Mouse (Mus musculus) ES-E14 (cell line): ENCODE results near the gene Rnf144b.

Source experiments
- HCFC1 ChIP-seq: IDR thresholded peaks from 2 replicates; pipeline ENCODE4 v1.6.1; 2012; ENCODE audit warnings: low read length, inconsistent platforms, borderline replicate concordance; ENCODE audit not compliant: insufficient read depth
- MAFK ChIP-seq: IDR thresholded peaks from 2 replicates; pipeline ENCODE4 v1.6.1; 2014; ENCODE audit warnings: mild to moderate bottlenecking, low read depth, low read length, inconsistent platforms; ENCODE audit not compliant: insufficient read depth
- ZNF384 ChIP-seq: IDR thresholded peaks from 2 replicates; pipeline ENCODE4 v1.6.1; 2012; ENCODE audit warnings: low read depth, low read length, inconsistent platforms

DNA sequence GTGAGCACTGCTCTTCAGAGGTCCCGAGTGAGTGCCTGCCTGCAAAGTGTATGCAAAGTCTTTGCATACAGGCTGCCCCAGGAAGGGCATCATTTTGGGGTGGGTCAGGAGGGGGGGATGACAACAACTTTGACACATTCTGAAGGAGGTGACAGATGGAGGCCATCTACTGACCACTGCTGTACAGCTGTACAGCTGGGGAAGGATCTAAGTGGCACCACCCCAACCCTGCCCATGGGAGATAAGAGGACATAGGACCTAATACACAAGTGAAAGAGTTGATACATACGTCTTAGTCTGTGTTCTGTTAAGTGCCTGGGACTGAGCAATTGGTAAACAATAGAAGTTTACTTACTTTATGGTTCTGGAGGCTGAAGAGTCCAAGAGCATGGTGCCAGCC, 13.2 kb upstream of the Rnf144b start:
- no peak for TF ChIP-seq MAFK
- no peak for TF ChIP-seq ZNF384
- TF ChIP-seq HCFC1 = no peak
